In genomic region chr3:115709118-115709574, GRCm38 (mm10) we compare ENCODE assay signal across 11 mouse cellular contexts. TPM values are rescaled to one million over a fixed set of nuclear protein-coding genes. Genes with fewer than 3 reads are reported as not detected.
DNase-seq lines count a peak whose midpoint lies in the region; ATAC-seq and TF ChIP-seq lines count a peak whose summit lies in the region.
"Had no signal": no experiment of that assay in that cellular context is flagged by ENCODE, and none has a peak within 500 bp of the region (broad histone marks: within the 10 kb centered on the region; RNA-seq: fewer than 3 reads in every experiment).

No protein-coding gene starts in this region.

- no peak for DNase-seq in midbrain, embryonic 14.5 days
- DNase-seq in midbrain, postnatal 0 days (ENCODE audit: low spot score): no peak
- DNase-seq in kidney, postnatal 25 days: peak; percentile 58 to 79
- peak; percentile 39 for DNase-seq in naive thymus-derived CD4-positive, alpha-beta T cell, adult 2 months (ENCODE audit: low read depth)
- no peak for DNase-seq in right cerebral cortex, postnatal 14 days
- no peak for DNase-seq in right cerebral cortex, adult 18-20 months
- no peak for DNase-seq in left cerebral cortex, postnatal 36 days (ENCODE audit: low spot score in 2 of 2)
- DNase-seq: left cerebral cortex, postnatal 4 days had no signal

- H3K27ac ChIP-seq in midbrain, embryonic 14.5 days (replicated peaks; ENCODE audit: low read depth, low read length): no peak overlapping the region
- no peak overlapping the region for H3K27ac ChIP-seq in midbrain, postnatal 0 days (ENCODE audit: low read depth, low read length)
- peak overlapping the region; percentile 64 for H3K27ac ChIP-seq in heart, embryonic 15.5 days
- H3K27ac ChIP-seq: neural tube, embryonic 13.5 days; stomach, embryonic 15.5 days had no signal

- intact Hi-C loops in left cerebral cortex, postnatal 36 days (cut with DNase I): no loop called here

- H3K4me1 ChIP-seq in midbrain, embryonic 14.5 days (ENCODE audit: control insufficient read depth, insufficient read depth, low read length): 0 out of 2 replicates have a peak, but pooled peaks cover 8% of the 10 kb centered on the region
- H3K4me1 ChIP-seq in midbrain, postnatal 0 days (ENCODE audit: insufficient read depth, low read length): no peaks in the 10 kb centered on the region
- peaks cover 37% of the 10 kb centered on the region for H3K4me1 ChIP-seq in heart, embryonic 15.5 days (replicated peaks)

- H3K36me3 ChIP-seq in midbrain, embryonic 14.5 days (ENCODE audit: control insufficient read depth, insufficient read depth, low read length): no peaks in the 10 kb centered on the region
- no peaks in the 10 kb centered on the region for H3K36me3 ChIP-seq in midbrain, postnatal 0 days (ENCODE audit: insufficient read depth, low read length)
- H3K36me3 ChIP-seq in heart, embryonic 15.5 days: peaks cover 20% of the 10 kb centered on the region; the same call in 1 of the 2 replicates
- H3K36me3 ChIP-seq: neural tube, embryonic 13.5 days; stomach, embryonic 15.5 days had no signal

- no peaks in the 10 kb centered on the region for H3K9me3 ChIP-seq in midbrain, embryonic 14.5 days (ENCODE audit: control insufficient read depth, low read length)
- H3K9me3 ChIP-seq in midbrain, postnatal 0 days (ENCODE audit: low read length): no peaks in the 10 kb centered on the region
- no peaks in the 10 kb centered on the region for H3K9me3 ChIP-seq in heart, embryonic 15.5 days (replicated peaks)
- H3K9me3 ChIP-seq: neural tube, embryonic 13.5 days; stomach, embryonic 15.5 days had no signal

- 92% methylated on average over 6 of the region's 6 CpGs for WGBS in midbrain, embryonic 14.5 days
- 89% methylated on average over 6 of the region's 6 CpGs for WGBS in midbrain, postnatal 0 days
- WGBS in heart, embryonic 15.5 days: 53% methylated on average over 6 of the region's 6 CpGs

- no peak overlapping the region for H3K4me3 ChIP-seq in midbrain, embryonic 14.5 days (replicated peaks; ENCODE audit: low read depth, low read length)
- no peak overlapping the region for H3K4me3 ChIP-seq in midbrain, postnatal 0 days (ENCODE audit: low read depth, low read length)
- peak overlapping the region; percentile 2 for H3K4me3 ChIP-seq in heart, embryonic 15.5 days
- H3K4me3 ChIP-seq: neural tube, embryonic 13.5 days; stomach, embryonic 15.5 days had no signal

- H3K27me3 ChIP-seq in midbrain, embryonic 14.5 days (ENCODE audit: control insufficient read depth, insufficient read depth, low read length): no peaks in the 10 kb centered on the region
- no peaks in the 10 kb centered on the region for H3K27me3 ChIP-seq in midbrain, postnatal 0 days (ENCODE audit: insufficient read depth, low read length)
- no peaks in the 10 kb centered on the region for H3K27me3 ChIP-seq in heart, embryonic 15.5 days
- H3K27me3 ChIP-seq: stomach, embryonic 15.5 days had no signal

- ATAC-seq in midbrain, embryonic 14.5 days (ENCODE audit: low FRiP score, low TSS enrichment): no peak
- no peak for ATAC-seq in midbrain, postnatal 0 days (ENCODE audit: low FRiP score)
- peak; percentile 42; the same call in 1 of the 2 replicates for ATAC-seq in heart, embryonic 15.5 days (replicated peaks; ENCODE audit: insufficient number of reproducible peaks, insufficient read depth, low FRiP score, low read depth)

- H3K4me2 ChIP-seq in midbrain, embryonic 14.5 days (ENCODE audit: low read length): 0 out of 2 replicates have a peak overlapping the region, but pooled peaks have one; percentile 2
- no peak overlapping the region for H3K4me2 ChIP-seq in midbrain, postnatal 0 days (ENCODE audit: low read depth, low read length, poor library complexity, severe bottlenecking)
- H3K4me2 ChIP-seq in heart, embryonic 15.5 days: peak overlapping the region; percentile 11
- H3K4me2 ChIP-seq: neural tube, embryonic 13.5 days; stomach, embryonic 15.5 days had no signal

- no peak overlapping the region for H3K9ac ChIP-seq in midbrain, embryonic 14.5 days (replicated peaks; ENCODE audit: low read length)
- no peak overlapping the region for H3K9ac ChIP-seq in midbrain, postnatal 0 days (replicated peaks; ENCODE audit: low read length, poor library complexity, severe bottlenecking)
- H3K9ac ChIP-seq in heart, embryonic 15.5 days: no peak overlapping the region
- H3K9ac ChIP-seq: neural tube, embryonic 13.5 days; stomach, embryonic 15.5 days had no signal

- no peak for TF ChIP-seq CTCF in midbrain, postnatal 0 days (IDR thresholded peaks at IDR 0.05)

RNA-seq across cellular contexts. Expression of gene S1pr1, which starts 5.7 kb away (rescaled TPM):
- 26.1 and 32.2 TPM in 2 replicates for polyA plus RNA-seq in midbrain, embryonic 14.5 days (2014; fragmentation: Nextera tagmentation; extraction: Ambion mirVana)
- total RNA-seq in midbrain, postnatal 0 days (2014; rRNA removed): 42.1 and 56.7 TPM in 2 replicates
- 32.9 and 34.2 TPM in 2 replicates for polyA plus RNA-seq in midbrain, postnatal 0 days (2015; fragmentation: Nextera tagmentation; extraction: Ambion mirVana)
- polyA plus RNA-seq in heart, embryonic 15.5 days (2015; fragmentation: Nextera tagmentation; extraction: Ambion mirVana): 75.5 and 85.4 TPM in 2 replicates
- 100 to 1,000 TPM in 1 of 2 experiments, 10 to 100 TPM in 1; 87.4 to 104 TPM for total RNA-seq in left cerebral cortex, postnatal 36 days (2021)

Comparison
In these comparisons a context has a peak if more than half of its experiments do, and no peak if none do; other contexts are left out.
1. DNase-seq: peak in kidney, postnatal 25 days (2 of 2) and naive thymus-derived CD4-positive, alpha-beta T cell, adult 2 months (single experiment); none in midbrain, embryonic 14.5 days (single experiment), midbrain, postnatal 0 days (single experiment), right cerebral cortex, postnatal 14 days (single experiment), right cerebral cortex, adult 18-20 months (single experiment) and left cerebral cortex, postnatal 36 days (0 of 2).